Mouse (Mus musculus): ENCODE results near the gene Nav2.

DNA sequence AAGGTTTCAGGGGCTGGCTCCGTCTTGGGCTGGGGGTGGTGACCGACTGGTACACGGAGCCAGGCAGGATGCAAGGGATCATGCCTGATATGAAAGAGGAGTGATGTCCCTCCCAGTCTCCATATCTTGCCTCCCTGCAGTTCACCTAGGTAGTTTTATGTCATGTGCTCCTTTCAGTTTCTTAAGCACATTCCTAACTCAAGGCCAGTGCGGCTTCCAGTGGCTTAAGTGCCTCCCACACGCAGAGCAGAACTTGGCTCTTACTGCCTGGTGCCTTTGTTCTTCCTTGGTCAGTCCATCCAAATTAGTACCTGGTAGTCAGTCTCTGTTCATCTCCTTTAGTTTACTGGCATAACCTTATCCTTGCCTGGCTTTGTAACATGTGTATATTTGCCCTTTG lies 371.9 kb downstream of the Nav2 start:
- TF ChIP-seq CTCF (IDR thresholded peaks at IDR 0.05) (no peak), POLR2A (IDR thresholded peaks at IDR 0.05; ENCODE audit: insufficient read depth, low read depth, low read length) (no peak), EP300 (IDR thresholded peaks at IDR 0.05; ENCODE audit: insufficient read depth, low read depth, low read length) (no peak)

Measured in heart, adult 2 months (tissue).